Mouse (Mus musculus) intestine, postnatal 0 days (tissue): ENCODE data around the gene Myoc. TPM values are rescaled to one million over a fixed set of nuclear protein-coding genes. Genes with fewer than 3 reads are reported as not detected.

Experiments
- ATAC-seq: fragments of 200-750 bp; cut with Nextera tagmentation; 2 replicates; pipeline ENCODE4 v1.8.0; 2017; ENCODE audit warnings: mild to moderate bottlenecking, moderate TSS enrichment, moderate library complexity
- H3K27ac ChIP-seq: fragments of 300-500 bp; sonication (generic); 2 replicates; pipeline ENCODE4 v1.5.1; 2014; ENCODE audit warnings: mild to moderate bottlenecking, low read depth, low read length, moderate library complexity
- H3K27me3 ChIP-seq: fragments of 300-500 bp; sonication (generic); replicated peaks from 2 replicates; pipeline ENCODE4 v1.6.1; 2014; ENCODE audit warnings: low read length, mixed read lengths; ENCODE audit not compliant: control insufficient read depth, insufficient read depth
- H3K36me3 ChIP-seq: fragments of 300-500 bp; sonication (generic); 2 replicates; pipeline ENCODE4 v1.6.1; 2014; ENCODE audit warnings: mild to moderate bottlenecking, moderate library complexity; ENCODE audit not compliant: control insufficient read depth, insufficient read depth
- H3K4me1 ChIP-seq: fragments of 300-500 bp; sonication (generic); replicated peaks from 2 replicates; pipeline ENCODE4 v1.6.1; 2014; ENCODE audit warnings: antibody characterized with exemption, low read length, mixed read lengths; ENCODE audit not compliant: control insufficient read depth, insufficient read depth
- H3K4me2 ChIP-seq: fragments of 300-500 bp; sonication (generic); replicated peaks from 2 replicates; pipeline ENCODE4 v1.6.1; 2014; ENCODE audit warnings: low read depth, mild to moderate bottlenecking, moderate library complexity
- H3K4me3 ChIP-seq: fragments of 300-500 bp; sonication (generic); 2 replicates; pipeline ENCODE4 v1.5.1; 2014; ENCODE audit warnings: low read depth, low read length
- H3K9ac ChIP-seq: fragments of 300-500 bp; sonication (generic); 2 replicates; pipeline ENCODE4 v1.6.1; 2014; ENCODE audit warnings: mild to moderate bottlenecking, low read depth, low read length
- H3K9me3 ChIP-seq: fragments of 300-500 bp; sonication (generic); 2 replicates; pipeline ENCODE4 v1.6.1; 2016; ENCODE audit warnings: mixed run types; ENCODE audit not compliant: control insufficient read depth
- CTCF ChIP-seq: sonication (generic); IDR thresholded peaks from 2 replicates; pipeline ENCODE4 v1.5.1; 2016; ENCODE audit warnings: low read depth, mild to moderate bottlenecking, control low read depth, antibody characterized with exemption, moderate library complexity
- WGBS: fragments of 180-500 bp; shearing (Covaris S2); extraction: QIAGEN DNeasy Blood & Tissue Kit; methylation state at CpG from one replicate; pipeline ENCODE4 v1.1.7; 2014; 5-methylcytosine and 5-hydroxymethylcytosine counted together
- microRNA-seq: library from miRNA; unstranded; fragments of <30 nt; microRNA quantifications from one replicate; pipeline ENCODE4, GENCODE M21; 2016
- polyA plus RNA-seq: library from polyadenylated mRNA; unstranded; fragments of >200 nt; fragmentation: Nextera tagmentation; extraction: Ambion mirVana; gene quantifications from 2 replicates; pipeline ENCODE4 v1.2.1, GENCODE M21; 2015

The Myoc gene
- polyA plus RNA-seq, 1 experiment from 2014 or later: 0.10 TPM

DNA sequence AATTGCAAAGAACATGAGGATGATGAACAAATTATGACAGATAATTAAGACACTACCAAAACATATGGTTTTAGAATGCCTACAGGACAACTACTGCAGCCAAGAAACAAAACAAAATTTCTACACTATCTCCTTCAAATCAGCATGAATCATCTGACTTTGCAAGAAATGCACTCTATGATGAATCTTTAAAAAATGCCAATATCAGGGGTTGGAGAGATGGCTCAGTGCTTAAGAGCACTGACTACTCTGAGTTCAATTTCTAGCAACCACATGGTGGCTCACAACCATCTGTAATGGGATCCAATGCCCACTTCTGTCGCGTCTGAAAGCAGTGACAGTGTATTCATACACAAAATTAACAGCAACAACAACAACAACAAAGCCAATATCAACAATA is 54.8 kb downstream of the Myoc start:
- WGBS: 84% methylated on average over 2 of the region's 2 CpGs
- Histone ChIP-seq H3K4me2 (no peak overlapping the region), H3K27me3 (no peaks in the 10 kb centered on the region), H3K4me1 (no peaks in the 10 kb centered on the region), H3K9me3 (no peaks in the 10 kb centered on the region), H3K4me3 (no peak overlapping the region), H3K9ac (no peak overlapping the region), H3K36me3 (peaks cover 68% of the 10 kb centered on the region), H3K27ac (no peak overlapping the region)
- no peak for TF ChIP-seq CTCF
- no peak for ATAC-seq

GRCm38 (mm10) chr1:162697866-162698265 is 58.9 kb downstream of the Myoc start:
- WGBS: 95% methylated on average over 6 of the region's 6 CpGs
- no peak overlapping the region for H3K4me2 ChIP-seq
- no peak overlapping the region for H3K27ac ChIP-seq
- peaks cover 57% of the 10 kb centered on the region for H3K36me3 ChIP-seq
- no peak for ATAC-seq
- H3K4me1 ChIP-seq: no peaks in the 10 kb centered on the region
- no peaks in the 10 kb centered on the region for H3K9me3 ChIP-seq
- no peaks in the 10 kb centered on the region for H3K27me3 ChIP-seq
- no peak overlapping the region for H3K4me3 ChIP-seq
- no peak for TF ChIP-seq CTCF
- no peak overlapping the region for H3K9ac ChIP-seq

Small RNA genes lying within 50 kb of the gene (microRNA-seq; reads per million reads assigned to microRNA genes)
- not detected for gene Gm27616

Other genes starting within 250 kb of the Myoc start
- gene Dnm3, start 161.1 kb upstream of the Myoc start, polyA plus RNA-seq: 5.6 and 7.3 TPM in 2 replicates
- gene Mettl13, start 90.6 kb upstream of the Myoc start, polyA plus RNA-seq: 5.9 and 6.8 TPM in 2 replicates
- 33.6 and 34.2 TPM in 2 replicates for gene Vamp4, start 68.6 kb upstream of the Myoc start, polyA plus RNA-seq
- gene Myocos, start 19.1 kb downstream of the Myoc start, polyA plus RNA-seq: not detected in 2 replicates
- gene Prrc2c, start 101.4 kb downstream of the Myoc start, polyA plus RNA-seq: 64.4 and 75.8 TPM in 2 replicates
- gene Fmo4, start 174.8 kb downstream of the Myoc start, polyA plus RNA-seq: 12.2 and 13.7 TPM in 2 replicates
- gene Fmo1, start 227.5 kb downstream of the Myoc start, polyA plus RNA-seq: 7.3 and 8.2 TPM in 2 replicates